Comparison of ENCODE assay signal across 20 mouse cellular contexts in the genomic region with DNA sequence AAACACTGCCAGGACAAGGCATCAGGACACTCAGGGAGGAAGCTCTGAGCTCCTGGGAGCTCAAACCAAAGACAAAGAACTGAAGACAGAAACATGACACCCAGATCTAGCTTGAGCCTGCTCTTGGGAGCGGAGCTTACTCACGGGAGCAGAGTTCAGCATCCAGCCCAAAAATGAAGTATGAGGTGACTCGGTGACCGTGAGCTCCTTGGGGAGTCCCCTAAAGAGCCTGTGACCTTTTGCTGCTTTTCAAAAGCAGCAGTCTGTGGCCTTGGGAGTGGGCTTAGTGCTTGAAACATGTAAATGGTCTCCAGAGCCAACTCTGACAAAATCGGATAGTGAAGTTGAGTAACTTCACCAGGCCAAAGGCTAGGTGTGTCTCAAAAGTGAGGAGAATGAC.
"Had no signal": no experiment of that assay in that cellular context is flagged by ENCODE, and none has a peak within 500 bp of the region (broad histone marks: within the 10 kb centered on the region; RNA-seq: fewer than 3 reads in every experiment).

No protein-coding gene starts in this region.

- H3K4me3 ChIP-seq: limb, embryonic 10.5 days; limb, embryonic 13.5 days; midbrain, embryonic 12.5 days; midbrain, embryonic 15.5 days; neural tube, embryonic 12.5 days; neural tube, embryonic 15.5 days had no signal

- H3K4me2 ChIP-seq: limb, embryonic 13.5 days; lung, embryonic 14.5 days; midbrain, embryonic 12.5 days; midbrain, embryonic 15.5 days; neural tube, embryonic 12.5 days; neural tube, embryonic 15.5 days had no signal

- H3K9ac ChIP-seq: limb, embryonic 13.5 days; liver, embryonic 14.5 days; liver, postnatal 0 days; lung, embryonic 14.5 days; midbrain, embryonic 12.5 days; midbrain, embryonic 15.5 days; neural tube, embryonic 12.5 days; neural tube, embryonic 15.5 days had no signal

- H3K27me3 ChIP-seq: limb, embryonic 13.5 days; midbrain, embryonic 12.5 days; midbrain, embryonic 15.5 days; neural tube, embryonic 12.5 days; neural tube, embryonic 15.5 days had no signal

- H3K9me3 ChIP-seq: limb, embryonic 10.5 days; limb, embryonic 13.5 days; midbrain, embryonic 12.5 days; midbrain, embryonic 15.5 days; neural tube, embryonic 12.5 days; neural tube, embryonic 15.5 days had no signal

- H3K36me3 ChIP-seq: limb, embryonic 10.5 days had no signal

- H3K4me1 ChIP-seq: limb, embryonic 13.5 days had no signal

- DNase-seq: kidney, adult 8-10 months; kidney, postnatal 14 days; kidney, postnatal 4 days; liver; liver, postnatal 0 days; lung, embryonic 14.5 days; retina, postnatal 1 day; right cerebral cortex, postnatal 25 days; spleen, adult 18-20 months; thymus, adult 2 months; thymus, postnatal 14 days; thymus, postnatal 4 days had no signal

- H3K27ac ChIP-seq: limb, embryonic 10.5 days; limb, embryonic 13.5 days; liver, embryonic 14.5 days; macrophage; midbrain, embryonic 12.5 days; midbrain, embryonic 15.5 days; neural tube, embryonic 12.5 days; neural tube, embryonic 15.5 days had no signal
